Mouse (Mus musculus) ES-Bruce4 (cell line): ENCODE measurements around the gene Nrtn.

ENCODE experiments used
- CTCF ChIP-seq: IDR thresholded peaks from one replicate; pipeline ENCODE4 v1.8.1; 2011; ENCODE audit warnings: low read depth, low read length
- POLR2A ChIP-seq: IDR thresholded peaks from one replicate; pipeline ENCODE4 v1.8.1; 2011; ENCODE audit warnings: low read length; ENCODE audit not compliant: insufficient read depth

DNA sequence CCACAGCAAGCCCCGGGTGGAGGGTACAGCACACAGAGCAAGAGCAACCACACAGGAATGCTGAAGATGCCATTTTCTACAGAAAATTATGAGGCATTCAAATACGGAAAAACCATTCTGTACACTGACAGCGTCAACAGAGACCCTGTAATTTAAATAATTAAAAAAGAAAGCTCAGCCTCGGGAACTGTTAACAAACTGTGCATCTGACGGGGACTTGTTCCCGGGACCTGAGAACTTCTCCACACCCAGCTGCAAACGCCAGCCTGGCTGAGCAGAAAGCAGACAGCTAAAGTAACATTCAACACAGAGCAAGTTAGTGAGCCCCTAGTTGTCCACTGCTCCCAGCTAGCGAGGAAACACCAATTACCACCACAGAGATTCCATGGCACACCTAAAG lies 44.7 kb upstream of the Nrtn start:
- TF ChIP-seq POLR2A (no peak), CTCF (no peak)
